Mouse (Mus musculus) 3T3-L1 (cell line): ENCODE data around the gene Aqp12.

Source experiments
- DNase-seq: peaks from one replicate; pipeline ENCODE4 v3.0.0-alpha.2; 2015; ENCODE audit warnings: low read depth, low spot score

Aqp12 gene

GRCm38 (mm10) chr1:93015136-93015535 is 9.0 kb downstream of the Aqp12 start:
- DNase-seq = no peak

GRCm38 (mm10) chr1:93018716-93019115 is 12.6 kb downstream of the Aqp12 start:
- DNase-seq = no peak

- no peak for DNase-seq
These were observed 14.5 kb downstream of the Aqp12 start for GRCm38 (mm10) chr1:93020602-93021001.

- DNase-seq = no peak
These were observed 20.5 kb downstream of the Aqp12 start for GRCm38 (mm10) chr1:93026600-93026999.

- DNase-seq = no peak
These were observed 23.3 kb downstream of the Aqp12 start for GRCm38 (mm10) chr1:93029387-93029786.

GRCm38 (mm10) chr1:93030060-93030459 is 23.9 kb downstream of the Aqp12 start:
- DNase-seq = no peak

GRCm38 (mm10) chr1:93031199-93031598 is 25.1 kb downstream of the Aqp12 start:
- DNase-seq = no peak

GRCm38 (mm10) chr1:93033989-93034388 is 27.9 kb downstream of the Aqp12 start:
- no peak for DNase-seq

GRCm38 (mm10) chr1:93035981-93036380 is 29.8 kb downstream of the Aqp12 start:
- no peak for DNase-seq

- no peak for DNase-seq
These were observed 40.1 kb downstream of the Aqp12 start for GRCm38 (mm10) chr1:93046153-93046789.

- DNase-seq = no peak
These were observed 43.9 kb downstream of the Aqp12 start for GRCm38 (mm10) chr1:93050071-93050470.

GRCm38 (mm10) chr1:93051124-93051833 is 45.1 kb downstream of the Aqp12 start:
- no peak for DNase-seq
